Mouse (Mus musculus): ENCODE measurements around the gene Slc9a8. TPM values are rescaled to one million over a fixed set of nuclear protein-coding genes. Genes with fewer than 3 reads are reported as not detected.

Gene Slc9a8
- total RNA-seq, 2 experiments from 2014 or later, result 29.9 to 33.3 TPM

- DNase-seq (ENCODE audit: low spot score in 2 of 2), result no peak
Observed at GRCm38 (mm10) chr2:167445911-167446780, 24.6 kb downstream of the Slc9a8 start.

GRCm38 (mm10) chr2:167447207-167447606, 25.7 kb downstream of the Slc9a8 start:
- DNase-seq (ENCODE audit: low spot score in 2 of 2), result no peak

- no peak for DNase-seq (ENCODE audit: low spot score in 2 of 2)
Observed at GRCm38 (mm10) chr2:167447629-167448028, 26.1 kb downstream of the Slc9a8 start.

DNA sequence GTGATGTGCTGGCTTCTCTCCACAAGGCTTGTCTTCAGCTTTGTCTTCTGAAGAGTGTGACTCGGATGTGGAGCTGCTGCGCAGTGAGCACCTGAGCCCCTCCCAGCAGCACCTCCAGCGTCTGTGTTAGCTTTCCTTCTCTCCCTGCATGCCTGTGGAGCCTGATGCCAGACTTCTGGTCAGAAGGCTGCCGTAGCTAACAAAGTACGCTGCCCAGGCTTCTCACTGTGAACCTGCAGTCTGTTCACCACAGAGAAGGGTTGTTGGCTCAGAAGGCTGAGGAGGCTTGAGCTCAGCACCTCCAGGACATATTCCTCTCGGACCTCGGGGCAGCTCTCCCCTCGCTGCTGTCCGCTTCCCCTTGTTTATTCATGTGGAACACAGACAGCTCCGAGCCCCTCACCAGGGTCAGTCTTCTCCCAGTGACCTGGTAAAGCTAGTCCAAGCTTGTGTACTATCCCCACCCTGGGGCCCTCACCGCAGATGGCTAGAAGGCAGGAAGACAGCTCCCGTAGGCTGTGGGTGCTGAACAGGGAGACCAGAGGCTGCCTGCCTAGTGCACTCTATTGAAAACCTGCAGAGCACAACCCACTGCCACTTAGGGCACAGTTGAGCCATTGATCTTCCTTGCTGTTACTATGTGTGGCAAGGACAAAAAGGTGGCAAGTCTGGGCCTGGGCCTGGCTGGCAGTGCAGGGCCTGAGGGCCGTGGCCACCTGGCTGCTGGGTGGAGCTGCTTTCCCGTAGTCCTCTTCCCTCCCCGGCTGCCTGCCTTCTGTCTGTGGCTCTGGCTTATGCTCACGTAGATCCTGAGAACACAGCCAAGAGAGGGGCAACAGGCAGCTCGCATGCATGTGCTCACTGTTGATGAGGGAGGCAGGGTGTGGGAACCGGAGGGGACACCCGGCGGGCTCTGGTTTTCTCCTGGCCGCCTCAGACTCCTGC, 28.1 kb downstream of the Slc9a8 start:
- peak; percentile 57 to 63 for DNase-seq (ENCODE audit: low spot score in 2 of 2)

- DNase-seq (ENCODE audit: low spot score in 2 of 2), result no peak
Observed at GRCm38 (mm10) chr2:167450647-167451046, 29.1 kb downstream of the Slc9a8 start.

DNA sequence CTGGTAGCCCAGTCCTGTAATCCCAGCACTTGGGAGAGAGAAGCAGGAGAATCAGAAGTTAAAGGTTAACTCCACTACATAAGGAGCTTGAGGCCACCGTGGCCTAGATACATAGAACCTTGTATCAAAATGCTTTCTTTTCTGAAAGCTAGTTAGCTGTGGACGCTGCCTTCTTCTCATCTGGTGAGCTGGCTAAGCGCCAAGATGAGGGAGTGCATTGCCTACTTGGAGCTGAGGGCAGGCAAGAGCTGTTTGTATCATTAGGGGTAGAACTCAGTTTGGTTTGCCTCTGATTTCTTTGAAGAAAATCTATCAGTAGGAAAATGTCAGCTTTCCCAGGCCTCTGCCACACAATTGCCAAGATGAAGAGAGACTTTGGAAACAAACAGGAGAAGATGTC, 32.3 kb downstream of the Slc9a8 start:
- DNase-seq (ENCODE audit: low spot score in 2 of 2), result no peak

DNA sequence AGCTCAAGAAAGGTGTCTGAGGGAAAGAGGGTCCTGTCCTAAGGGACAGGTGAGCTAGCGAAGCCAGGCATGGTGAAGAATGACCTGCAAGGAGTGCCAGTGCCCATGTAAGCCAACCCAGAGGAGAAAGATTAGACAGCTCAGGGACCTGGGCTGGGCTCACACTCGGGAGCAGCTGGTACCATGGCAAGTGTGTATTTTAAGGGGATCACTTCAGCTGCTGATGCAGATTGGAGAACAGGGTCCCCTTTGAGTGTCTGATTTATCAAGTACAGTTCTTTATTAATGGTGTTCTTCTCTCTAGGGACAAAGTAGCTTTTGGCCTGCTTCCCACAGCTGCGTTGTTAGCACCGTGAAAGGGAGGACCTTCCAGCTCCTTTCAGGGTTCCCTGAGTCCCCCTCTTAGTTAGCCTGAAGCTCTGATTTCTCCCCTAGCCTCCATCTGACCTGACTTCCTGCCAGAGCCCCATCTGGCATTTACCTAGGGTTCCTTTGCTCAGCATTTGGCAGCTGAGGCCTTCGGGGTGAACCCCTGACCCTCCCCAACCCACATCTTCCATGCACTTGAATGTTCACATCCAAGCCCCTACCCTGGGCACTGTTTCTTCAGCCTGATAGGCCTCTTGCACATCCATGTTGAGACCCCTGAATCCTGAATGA, 35.0 kb downstream of the Slc9a8 start:
- DNase-seq (ENCODE audit: low spot score in 2 of 2), result no peak

- DNase-seq (ENCODE audit: low spot score in 2 of 2), result no peak
Observed at GRCm38 (mm10) chr2:167457213-167457612, 35.7 kb downstream of the Slc9a8 start.

DNA sequence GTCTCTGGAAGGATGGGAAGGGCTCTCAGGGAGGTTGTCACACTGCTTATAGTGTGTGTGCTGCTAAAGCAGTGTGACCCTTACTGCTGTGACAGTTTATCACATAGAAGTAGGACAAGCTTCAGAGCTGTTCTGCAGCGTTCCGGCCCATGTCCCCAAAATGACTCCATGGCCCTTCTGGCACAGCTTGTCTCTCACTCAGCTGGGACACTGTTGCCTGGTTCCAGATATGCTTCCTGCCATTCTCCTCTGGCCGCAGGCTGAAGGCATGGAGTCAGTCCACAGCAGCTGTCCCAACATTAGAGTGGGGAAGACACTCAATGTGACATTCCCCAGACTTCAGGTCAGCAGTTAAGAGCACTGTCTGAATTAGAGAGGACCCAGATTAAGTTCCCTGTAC, 37.0 kb downstream of the Slc9a8 start:
- no peak for DNase-seq (ENCODE audit: low spot score in 2 of 2)

- no peak for DNase-seq (ENCODE audit: low spot score in 2 of 2)
Observed at GRCm38 (mm10) chr2:167459071-167459865, 37.8 kb downstream of the Slc9a8 start.

DNA sequence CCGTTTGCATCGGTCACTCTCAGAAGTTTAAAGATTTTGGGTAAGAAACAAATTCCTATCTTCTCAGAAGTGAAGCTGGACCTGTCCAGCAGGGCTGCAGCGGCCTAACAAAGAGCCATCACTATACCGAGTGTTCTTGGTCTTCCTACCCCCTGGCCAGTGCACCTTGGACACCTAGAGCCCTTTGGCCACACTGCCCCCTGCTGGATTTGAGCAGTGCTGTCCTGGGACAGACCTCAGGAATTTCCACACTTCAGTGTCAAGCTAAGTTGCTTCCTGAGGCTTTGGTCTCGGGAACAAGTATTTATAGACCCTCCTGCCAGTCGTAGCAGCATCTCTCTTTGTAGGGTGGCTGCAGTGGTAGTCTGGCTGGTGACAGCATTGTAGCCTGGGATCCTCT, 41.4 kb downstream of the Slc9a8 start:
- DNase-seq (ENCODE audit: low spot score in 2 of 2), result no peak

- no peak for DNase-seq (ENCODE audit: low spot score in 2 of 2)
Observed at GRCm38 (mm10) chr2:167463802-167464201, 42.3 kb downstream of the Slc9a8 start.

- DNase-seq (ENCODE audit: low spot score in 2 of 2), result no peak
Observed at GRCm38 (mm10) chr2:167465951-167466350, 44.4 kb downstream of the Slc9a8 start.

GRCm38 (mm10) chr2:167467214-167467613, 45.7 kb downstream of the Slc9a8 start:
- DNase-seq (ENCODE audit: low spot score in 2 of 2), result no peak

DNA sequence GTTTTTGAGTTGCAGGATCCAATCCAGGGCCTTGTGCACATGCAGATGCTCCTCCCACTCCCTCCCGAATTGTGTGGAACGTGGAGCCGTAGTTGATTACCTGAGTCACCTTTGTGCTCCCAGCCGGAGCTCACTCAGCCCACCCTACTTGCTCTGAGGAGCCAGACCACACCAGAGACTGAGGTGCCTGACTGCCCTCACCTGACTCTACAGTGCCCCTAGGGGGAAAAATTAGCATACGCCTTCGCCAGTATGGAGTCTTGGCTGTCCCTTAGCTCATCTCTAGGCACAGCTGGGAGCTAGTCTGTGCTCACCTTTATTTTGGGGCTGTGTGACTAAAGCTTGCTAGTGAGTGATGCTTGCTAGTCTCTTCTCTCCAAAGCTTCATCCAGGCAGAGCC, 46.9 kb downstream of the Slc9a8 start:
- DNase-seq (ENCODE audit: low spot score in 2 of 2), result no peak

GRCm38 (mm10) chr2:167470611-167471010, 49.1 kb downstream of the Slc9a8 start:
- DNase-seq (ENCODE audit: low spot score in 2 of 2), result no peak

DNA sequence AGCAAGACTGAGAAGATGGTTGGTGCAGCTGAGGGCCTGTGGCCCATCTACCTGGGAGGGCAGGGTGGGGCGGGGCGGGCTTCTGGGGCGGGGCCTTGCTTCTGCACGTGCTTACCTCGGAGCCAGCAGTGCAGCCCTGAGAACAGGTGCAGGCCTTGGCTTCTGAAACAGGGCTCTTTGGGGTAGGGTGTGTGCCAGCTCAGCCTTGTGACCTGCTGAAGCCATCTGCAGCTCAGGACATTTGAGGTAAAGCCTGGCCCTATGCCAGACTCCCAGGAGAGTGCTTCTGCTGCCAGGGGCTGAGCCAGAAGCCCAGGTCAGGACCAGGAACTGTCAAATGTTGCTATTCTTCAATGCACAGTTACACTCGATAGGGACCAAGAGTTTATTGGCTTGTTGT, 50.1 kb downstream of the Slc9a8 start:
- no peak for DNase-seq (ENCODE audit: low spot score in 2 of 2)

- DNase-seq (ENCODE audit: low spot score in 2 of 2), result no peak
Observed at GRCm38 (mm10) chr2:167474218-167474617, 52.7 kb downstream of the Slc9a8 start.

DNA sequence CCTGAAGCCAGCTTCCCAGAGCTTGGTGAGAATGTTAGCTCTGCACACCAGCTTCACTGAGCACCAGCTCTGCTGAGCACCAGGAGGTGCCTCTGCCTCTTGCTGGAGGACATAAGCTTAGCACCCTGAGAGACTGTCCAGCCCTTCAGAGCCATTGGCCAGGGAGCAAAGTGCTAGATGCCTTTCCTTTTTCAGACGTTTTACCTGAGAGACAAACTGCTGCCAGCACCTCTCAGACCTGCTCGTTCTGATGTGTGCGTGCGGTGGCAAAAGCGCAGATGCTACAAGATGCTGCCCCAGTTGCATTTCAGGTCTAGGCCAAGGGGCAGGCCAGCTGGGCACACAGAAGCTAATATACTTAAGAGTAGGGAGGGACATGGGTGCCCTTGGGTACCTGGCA, 54.1 kb downstream of the Slc9a8 start:
- no peak for DNase-seq (ENCODE audit: low spot score in 2 of 2)

- peak; percentile 80 to 83 for DNase-seq (ENCODE audit: low spot score in 2 of 2)
Observed at GRCm38 (mm10) chr2:167476200-167476688, 54.7 kb downstream of the Slc9a8 start.
